In genomic region chr2:167263040-167263810, GRCm38 (mm10) we compare ENCODE assay signal across 8 mouse cellular contexts. TPM values are rescaled to one million over a fixed set of nuclear protein-coding genes. Genes with fewer than 3 reads are reported as not detected.
DNase-seq lines count a peak whose midpoint lies in the region; ATAC-seq and TF ChIP-seq lines count a peak whose summit lies in the region.
"Had no signal": no experiment of that assay in that cellular context is flagged by ENCODE, and none has a peak within 500 bp of the region (broad histone marks: within the 10 kb centered on the region; RNA-seq: fewer than 3 reads in every experiment).

No protein-coding gene starts in this region.

- no peak for TF ChIP-seq POLR2A in lung, adult 2 months (IDR thresholded peaks at IDR 0.05; ENCODE audit: borderline replicate concordance, extremely low read depth, low read depth, low read length)
- no peak for TF ChIP-seq POLR2A in myocyte (IDR thresholded peaks at IDR 0.05; ENCODE audit: insufficient read length, low read depth)

- peak; percentile 15; the same call in 1 of the 2 replicates for ATAC-seq in heart, embryonic 14.5 days (ENCODE audit: insufficient number of reproducible peaks, insufficient read depth, low FRiP score, low read depth)
- no peak for ATAC-seq in hindbrain, embryonic 16.5 days
- no peak for ATAC-seq in hindbrain, embryonic 11.5 days (ENCODE audit: low FRiP score)

- no peak for TF ChIP-seq CTCF in lung, adult 2 months (IDR thresholded peaks at IDR 0.05; ENCODE audit: insufficient read depth, low read length)

- WGBS in lung, adult 2 months, result 73% methylated on average over 8 of the region's 8 CpGs
- WGBS in heart, embryonic 14.5 days, result 53% methylated on average over 8 of the region's 8 CpGs
- 86% methylated on average over 8 of the region's 8 CpGs for WGBS in hindbrain, embryonic 16.5 days
- WGBS in hindbrain, embryonic 11.5 days, result 89% methylated on average over 8 of the region's 8 CpGs

- H3K4me2 ChIP-seq in heart, embryonic 14.5 days (ENCODE audit: low read length), result no peak overlapping the region
- H3K4me2 ChIP-seq in myocyte (ENCODE audit: low read depth), result peak overlapping the region; percentile 31
- H3K4me2 ChIP-seq in hindbrain, embryonic 16.5 days (ENCODE audit: low read length), result no peak overlapping the region
- no peak overlapping the region for H3K4me2 ChIP-seq in hindbrain, embryonic 11.5 days (replicated peaks; ENCODE audit: low read depth, low read length)

- H3K4me3 ChIP-seq in lung, adult 2 months (replicated peaks; ENCODE audit: extremely low read depth, low read depth, low read length), result no peak overlapping the region
- H3K4me3 ChIP-seq in heart, embryonic 14.5 days (ENCODE audit: control insufficient read depth in 1 of 2, insufficient read depth in 1 of 2, low read depth in 1 of 2, low read length in 2 of 2), result no peak overlapping the region
- no peak overlapping the region for H3K4me3 ChIP-seq in myocyte
- no peak overlapping the region for H3K4me3 ChIP-seq in hindbrain, embryonic 16.5 days (ENCODE audit: low read length)
- H3K4me3 ChIP-seq in hindbrain, embryonic 11.5 days (ENCODE audit: low read depth, low read length), result no peak overlapping the region

- H3K4me1 ChIP-seq in lung, adult 2 months (ENCODE audit: control insufficient read depth, insufficient read depth, low read length), result peaks cover 11% of the 10 kb centered on the region
- peaks cover 15 to 19% of the 10 kb centered on the region in 2 experiments for H3K4me1 ChIP-seq in heart, embryonic 14.5 days (ENCODE audit: control insufficient read depth in 2 of 2, insufficient read depth in 2 of 2, low read length in 2 of 2)
- no peaks in the 10 kb centered on the region for H3K4me1 ChIP-seq in hindbrain, embryonic 16.5 days (ENCODE audit: control insufficient read depth, insufficient read depth, low read depth, low read length)
- no peaks in the 10 kb centered on the region for H3K4me1 ChIP-seq in hindbrain, embryonic 11.5 days (replicated peaks; ENCODE audit: control insufficient read depth, insufficient read depth, low read length)

- no peak overlapping the region for H3K9ac ChIP-seq in heart, embryonic 14.5 days (ENCODE audit: low read length)
- H3K9ac ChIP-seq in hindbrain, embryonic 16.5 days (ENCODE audit: low read depth, low read length), result no peak overlapping the region
- no peak overlapping the region for H3K9ac ChIP-seq in hindbrain, embryonic 11.5 days (ENCODE audit: low read depth, low read length)

- DNase-seq in lung, adult 18-20 months, result peak; percentile 47 to 63
- DNase-seq in lung, adult 2 months, result no peak
- DNase-seq in NIH3T3 (ENCODE audit: low read depth), result peak; percentile 92
- DNase-seq in hindbrain, embryonic 11.5 days (ENCODE audit: low spot score), result no peak
- DNase-seq: kidney, adult 9 months had no signal

- H3K9me3 ChIP-seq in heart, embryonic 14.5 days (ENCODE audit: control insufficient read depth, low read length), result no peaks in the 10 kb centered on the region
- H3K9me3 ChIP-seq in hindbrain, embryonic 16.5 days (ENCODE audit: control insufficient read depth, low read length), result no peaks in the 10 kb centered on the region
- no peaks in the 10 kb centered on the region for H3K9me3 ChIP-seq in hindbrain, embryonic 11.5 days (ENCODE audit: control insufficient read depth, low read length)

- no peaks in the 10 kb centered on the region for H3K79me2 ChIP-seq in myocyte (ENCODE audit: control insufficient read depth, insufficient read depth)

- H3K27me3 ChIP-seq in heart, embryonic 14.5 days (ENCODE audit: control insufficient read depth, insufficient read depth, low read length), result no peaks in the 10 kb centered on the region
- no peaks in the 10 kb centered on the region for H3K27me3 ChIP-seq in myocyte (ENCODE audit: control insufficient read depth, insufficient read depth, insufficient read length)
- H3K27me3 ChIP-seq in hindbrain, embryonic 16.5 days (replicated peaks; ENCODE audit: control insufficient read depth, insufficient read depth, low read length), result no peaks in the 10 kb centered on the region
- no peaks in the 10 kb centered on the region for H3K27me3 ChIP-seq in hindbrain, embryonic 11.5 days (ENCODE audit: control insufficient read depth, insufficient read depth, low read length)

- no peak overlapping the region for H3ac ChIP-seq in myocyte (ENCODE audit: control insufficient read depth, insufficient read length)

- peak overlapping the region in 1 of 2 experiments; percentile 22; a peak in 1 of 4 replicates for H3K27ac ChIP-seq in heart, embryonic 14.5 days (replicated peaks in 1 of 2; ENCODE audit: control insufficient read depth in 1 of 2, insufficient read depth in 1 of 2, low read depth in 2 of 2, low read length in 2 of 2)
- no peak overlapping the region for H3K27ac ChIP-seq in hindbrain, embryonic 16.5 days (ENCODE audit: low read depth, low read length)
- H3K27ac ChIP-seq in hindbrain, embryonic 11.5 days (ENCODE audit: low read depth, low read length), result no peak overlapping the region

- H3K36me3 ChIP-seq in heart, embryonic 14.5 days (ENCODE audit: control insufficient read depth, insufficient read depth, low read length), result no peaks in the 10 kb centered on the region
- H3K36me3 ChIP-seq in myocyte (ENCODE audit: control insufficient read depth, insufficient read depth), result no peaks in the 10 kb centered on the region
- H3K36me3 ChIP-seq in hindbrain, embryonic 16.5 days (ENCODE audit: control insufficient read depth, insufficient read depth, low read length), result no peaks in the 10 kb centered on the region
- no peaks in the 10 kb centered on the region for H3K36me3 ChIP-seq in hindbrain, embryonic 11.5 days (ENCODE audit: control insufficient read depth, insufficient read depth, low read length)

TF ChIP-seq in myocyte, 11 proteins besides CTCF, POLR2A, EP300 and RAD21:
- TF ChIP-seq MYOD1 (IDR thresholded peaks at IDR 0.05; ENCODE audit: control insufficient read depth in 1 of 3, insufficient read length in 2 of 3, low read depth in 2 of 3) (peak in 1 of 3 experiments; percentile 14), POLR2AphosphoS2 (IDR thresholded peaks at IDR 0.05; ENCODE audit: insufficient read length, low read depth) (no peak), REST (IDR thresholded peaks at IDR 0.05; ENCODE audit: insufficient read depth, insufficient read length) (no peak)

RNA-seq across cellular contexts. Expression of gene Ptgis, which starts 22.8 kb away (rescaled TPM):
- polyA plus RNA-seq in lung, adult 2 months (2012; rRNA removed), result 105 and 162 TPM in 2 replicates
- 19.2 and 21.2 TPM in 2 replicates for polyA plus RNA-seq in heart, embryonic 14.5 days (2014; fragmentation: Nextera tagmentation; extraction: Ambion mirVana)
- polyA plus RNA-seq in myocyte (2012; fragmentation: generic; extraction: Trizol), result 116 TPM
- polyA plus RNA-seq in hindbrain, embryonic 16.5 days (2015; fragmentation: Nextera tagmentation; extraction: Ambion mirVana), result 4.2 and 5.5 TPM in 2 replicates
- 7.4 and 10.5 TPM in 2 replicates for polyA plus RNA-seq in hindbrain, embryonic 11.5 days (2014; fragmentation: Nextera tagmentation; extraction: Ambion mirVana)

Comparison
In these comparisons a context has a peak if more than half of its experiments do, and no peak if none do; other contexts are left out.
1. DNase-seq: peak in lung, adult 18-20 months (2 of 2) and NIH3T3 (single experiment); none in lung, adult 2 months (single experiment) and hindbrain, embryonic 11.5 days (single experiment).